Mouse (Mus musculus): ENCODE measurements around the gene Adcy3. TPM values are rescaled to one million over a fixed set of nuclear protein-coding genes. Genes with fewer than 3 reads are reported as not detected.

Gene Adcy3
- polyA plus RNA-seq (2015; fragmentation: Nextera tagmentation; extraction: Ambion mirVana) = 2.1 and 3.0 TPM in 2 replicates

DNA sequence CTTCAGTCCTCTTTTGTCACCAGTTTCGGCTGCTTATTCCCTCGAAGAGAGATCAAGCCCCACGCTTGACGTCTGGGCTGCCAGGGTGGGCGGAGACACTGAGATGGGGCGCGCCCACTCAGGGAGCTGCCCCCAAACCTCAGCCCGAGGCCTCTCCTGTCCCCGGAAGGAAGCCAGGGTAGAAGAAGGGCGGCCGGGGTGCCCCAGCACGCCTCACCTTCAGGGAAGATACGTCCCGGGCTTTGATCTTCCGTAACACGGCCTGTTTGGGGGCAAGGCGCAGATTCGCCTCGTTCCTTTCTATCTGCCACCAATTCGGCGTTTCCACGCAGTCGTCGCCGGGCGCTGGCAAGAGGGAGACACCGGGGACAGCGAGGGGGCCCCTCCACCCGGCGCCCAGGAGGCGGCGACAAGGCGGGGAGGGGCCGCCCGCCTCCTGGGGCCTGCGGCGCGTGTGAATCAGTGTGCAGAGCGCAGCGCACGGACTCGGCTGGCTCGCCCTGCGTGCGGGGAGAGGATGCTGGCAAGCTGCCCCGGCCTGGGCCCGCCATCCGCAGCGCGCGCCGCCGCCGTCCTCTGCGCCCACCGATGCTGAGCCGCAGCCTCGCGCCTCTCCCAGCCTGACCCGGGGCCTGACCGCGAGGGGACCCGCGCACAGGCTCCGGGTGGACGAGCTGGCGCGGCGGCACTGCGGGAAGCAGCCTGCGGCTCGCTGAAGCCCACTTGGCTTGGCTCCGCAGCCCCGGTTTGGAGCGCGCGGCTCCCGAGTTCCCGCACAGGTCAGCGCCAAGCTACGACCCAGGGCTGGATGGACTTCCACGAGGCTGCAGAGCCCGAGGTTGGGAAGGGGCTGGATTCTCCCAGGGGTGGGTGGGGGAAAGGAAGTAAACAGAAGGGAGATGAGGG lies at the start of gene Adcy3:
Gene Adcy3 (plus strand): TSS at position 163 of the 906 bp plus-strand sequence.

DNA sequence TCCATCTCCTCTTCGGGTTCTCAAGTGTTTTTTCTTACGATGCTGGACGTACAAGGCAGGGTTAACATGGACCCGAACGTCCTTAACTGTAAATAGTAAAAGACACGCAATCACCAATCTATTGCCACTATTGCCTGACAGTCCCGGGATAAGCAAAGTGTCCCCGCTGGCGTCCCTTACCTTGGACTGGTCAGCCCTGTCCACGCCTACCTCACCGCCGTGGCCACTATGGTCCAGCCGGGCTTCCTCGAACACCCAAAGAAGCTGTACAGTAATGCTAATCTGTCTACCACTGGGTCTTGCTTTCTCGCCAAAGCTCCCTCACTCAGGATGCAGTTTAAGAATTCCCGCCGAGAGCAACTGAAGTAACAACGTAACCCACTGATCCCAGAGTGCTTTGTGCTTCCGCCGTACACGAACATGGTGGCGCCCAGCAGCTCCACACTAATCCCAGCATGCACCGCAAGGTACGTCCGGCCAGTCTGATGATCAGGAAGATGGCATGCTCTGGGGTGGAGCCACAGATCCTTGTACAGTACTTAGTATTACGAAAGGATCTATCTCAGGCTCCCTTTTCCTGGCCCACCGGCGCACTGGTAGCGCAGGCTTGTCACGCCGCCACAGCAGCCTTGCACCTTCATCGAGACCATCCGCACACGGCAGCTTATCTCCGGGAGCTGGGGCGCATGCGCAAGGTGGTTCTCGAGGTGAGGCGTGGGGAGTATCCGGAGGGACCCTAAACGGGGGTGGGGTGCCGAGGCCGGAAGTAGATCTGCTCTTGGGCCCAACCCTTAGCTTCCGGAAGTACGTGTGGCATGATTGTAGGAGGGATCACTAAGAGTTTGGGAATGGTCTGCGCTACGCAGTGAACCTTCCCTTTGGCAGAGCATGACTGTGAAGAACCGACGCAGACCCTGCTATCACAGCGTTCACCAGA lies 100.9 kb downstream of the Adcy3 start, which contains the start of the genes Ptrhd1 and Cenpo:
Gene Ptrhd1 (plus strand): TSS at position 456 of the 937 bp plus-strand sequence.
Gene Cenpo (minus strand): TSS at position 723 of the 937 bp plus-strand sequence.

Other genes starting within 250 kb of the Adcy3 start
- gene Pomc, start 178.2 kb upstream of the Adcy3 start, polyA plus RNA-seq (2015; fragmentation: Nextera tagmentation; extraction: Ambion mirVana) = 1.7 and 2.1 TPM in 2 replicates
- gene Efr3b, start 94.2 kb upstream of the Adcy3 start, polyA plus RNA-seq (2015; fragmentation: Nextera tagmentation; extraction: Ambion mirVana) = 1.5 and 1.7 TPM in 2 replicates
- 4.6 and 5.2 TPM in 2 replicates for gene Dnajc27, start 50.5 kb upstream of the Adcy3 start, polyA plus RNA-seq (2015; fragmentation: Nextera tagmentation; extraction: Ambion mirVana)
- gene Ptrhd1, start 100.9 kb downstream of the Adcy3 start, polyA plus RNA-seq (2015; fragmentation: Nextera tagmentation; extraction: Ambion mirVana) = 4.6 and 5.2 TPM in 2 replicates
- 2.5 and 3.2 TPM in 2 replicates for gene Cenpo, start 101.2 kb downstream of the Adcy3 start, polyA plus RNA-seq (2015; fragmentation: Nextera tagmentation; extraction: Ambion mirVana)